Mouse (Mus musculus): ENCODE measurements around the gene Bicd2.

GRCm38 (mm10) chr13:49362804-49363203 lies 21.4 kb downstream of the Bicd2 start:
- TF ChIP-seq CTCF (IDR thresholded peaks at IDR 0.05; ENCODE audit: low read depth, low read length) (no peak), POLR2A (IDR thresholded peaks at IDR 0.05; ENCODE audit: borderline replicate concordance, low read depth, low read length) (no peak)

Data from bone marrow macrophage, adult 2 months (primary cell).